Mouse (Mus musculus): ENCODE data around the gene Amhr2. TPM values are rescaled to one million over a fixed set of nuclear protein-coding genes. Genes with fewer than 3 reads are reported as not detected.

Gene Amhr2
- polyA plus RNA-seq, 1 experiment: not detected

DNA sequence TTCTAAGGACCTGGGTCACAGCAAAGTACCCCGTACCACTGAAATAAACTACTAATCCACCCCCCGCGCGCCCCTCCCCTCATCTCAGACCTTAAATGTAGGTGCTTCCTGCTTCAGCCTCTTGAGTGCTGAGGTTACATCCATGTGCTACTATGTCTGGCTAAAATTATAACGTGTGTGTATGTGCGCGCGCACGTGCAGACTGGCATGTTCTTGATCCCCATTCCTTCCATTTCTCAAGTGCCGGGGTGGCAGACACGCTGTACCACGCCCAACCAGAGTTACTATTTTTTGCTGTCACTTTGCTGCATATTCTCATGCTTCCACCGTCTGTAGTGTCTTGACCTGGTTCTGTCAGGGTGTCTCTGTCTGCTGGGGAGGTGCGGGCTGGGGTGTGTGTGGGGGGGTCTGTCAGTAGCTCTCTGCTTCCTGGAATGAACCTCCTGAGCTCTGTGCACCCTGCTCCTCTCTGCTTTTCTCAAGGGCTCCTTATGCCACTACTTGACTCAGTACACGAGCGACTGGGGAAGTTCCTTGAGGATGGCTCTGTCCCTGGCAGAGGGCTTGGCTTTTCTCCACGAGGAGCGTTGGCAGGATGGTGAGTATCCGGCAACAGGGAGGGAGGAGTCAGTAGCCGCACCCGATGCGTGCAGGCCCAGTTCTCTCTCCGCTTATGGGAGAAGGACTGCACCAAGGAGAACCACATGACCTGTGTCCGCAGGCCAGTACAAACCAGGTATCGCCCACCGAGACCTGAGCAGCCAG lies 6.7 kb downstream of the Amhr2 start:
- Histone ChIP-seq H3K4me1 (ENCODE audit: control insufficient read depth, insufficient read depth, low read length) (peaks cover 4% of the 10 kb centered on the region; the same call in 1 of the 2 replicates), H3K4me3 (ENCODE audit: insufficient read depth, low read length) (no peak overlapping the region), H3K27ac (ENCODE audit: insufficient read depth, low read depth, low read length) (no peak overlapping the region)
- no peak for TF ChIP-seq CTCF (IDR thresholded peaks at IDR 0.05; ENCODE audit: low read depth, low read length)
- TF ChIP-seq POLR2A (IDR thresholded peaks at IDR 0.05; ENCODE audit: borderline replicate concordance, low read depth, low read length): no peak

DNA sequence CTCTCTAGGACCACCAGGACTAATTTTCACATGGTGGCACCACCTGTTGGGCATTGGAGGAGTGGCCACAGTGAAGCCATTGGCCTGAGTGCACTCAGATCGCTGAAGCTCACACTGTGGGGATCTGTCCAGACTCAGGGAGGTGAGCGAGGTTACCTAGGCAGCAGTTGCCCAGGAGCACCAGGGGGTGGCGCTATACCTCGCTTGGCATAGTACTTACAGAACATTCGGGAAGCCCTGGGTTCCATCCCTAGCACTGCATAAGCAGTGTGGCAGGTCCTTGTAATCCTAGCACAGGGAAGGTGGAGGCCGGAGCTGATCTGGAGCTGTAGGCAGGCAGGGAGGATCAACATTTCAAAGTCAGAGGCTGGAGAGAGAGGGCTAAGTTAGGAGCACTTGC lies 10.8 kb downstream of the Amhr2 start:
- H3K4me1 ChIP-seq (ENCODE audit: control insufficient read depth, insufficient read depth, low read length): peaks cover 15% of the 10 kb centered on the region
- no peak overlapping the region for H3K4me3 ChIP-seq (ENCODE audit: insufficient read depth, low read length)
- TF ChIP-seq POLR2A (IDR thresholded peaks at IDR 0.05; ENCODE audit: borderline replicate concordance, low read depth, low read length) (no peak), CTCF (IDR thresholded peaks at IDR 0.05; ENCODE audit: low read depth, low read length) (peak; percentile 76)
- no peak overlapping the region for H3K27ac ChIP-seq (ENCODE audit: insufficient read depth, low read depth, low read length)

DNA sequence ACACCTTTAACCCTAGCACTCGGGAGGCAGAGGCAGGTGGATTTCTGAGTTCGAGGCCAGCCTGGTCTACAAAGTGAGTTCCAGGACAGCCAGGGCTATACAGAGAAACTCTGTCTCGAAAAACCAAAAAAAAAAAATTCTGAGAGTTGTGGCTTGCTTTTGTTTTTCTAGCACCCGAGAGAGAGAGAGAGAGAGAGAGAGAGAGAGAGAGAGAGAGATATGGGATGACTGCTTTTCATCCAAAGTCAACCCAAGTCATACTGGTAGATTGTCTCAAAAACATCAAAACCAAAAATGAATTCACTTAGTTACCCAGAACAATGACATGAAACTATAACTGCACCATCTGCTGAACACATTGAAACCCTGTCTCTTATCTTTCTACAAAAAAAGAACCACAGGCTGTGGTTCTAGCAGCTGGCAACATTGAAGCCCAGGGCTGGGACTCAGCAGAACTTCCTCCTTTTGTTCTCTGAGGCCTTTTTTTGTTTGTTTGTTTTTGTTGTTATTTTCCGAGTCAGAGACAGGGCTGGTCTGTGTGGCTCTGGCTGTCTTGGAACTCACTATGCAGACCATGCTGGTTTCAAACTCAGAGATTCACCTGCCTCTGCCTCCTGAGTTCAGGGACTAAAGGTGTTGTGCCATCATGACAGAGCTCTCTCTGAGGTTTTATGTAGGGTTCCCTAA lies 13.0 kb downstream of the Amhr2 start:
- H3K4me3 ChIP-seq (ENCODE audit: insufficient read depth, low read length): peak overlapping the region; percentile 78; the same call in 1 of the 2 replicates
- H3K27ac ChIP-seq (ENCODE audit: insufficient read depth, low read depth, low read length): peak overlapping the region; percentile 51
- no peak for TF ChIP-seq CTCF (IDR thresholded peaks at IDR 0.05; ENCODE audit: low read depth, low read length)
- TF ChIP-seq POLR2A (IDR thresholded peaks at IDR 0.05; ENCODE audit: borderline replicate concordance, low read depth, low read length): no peak

DNA sequence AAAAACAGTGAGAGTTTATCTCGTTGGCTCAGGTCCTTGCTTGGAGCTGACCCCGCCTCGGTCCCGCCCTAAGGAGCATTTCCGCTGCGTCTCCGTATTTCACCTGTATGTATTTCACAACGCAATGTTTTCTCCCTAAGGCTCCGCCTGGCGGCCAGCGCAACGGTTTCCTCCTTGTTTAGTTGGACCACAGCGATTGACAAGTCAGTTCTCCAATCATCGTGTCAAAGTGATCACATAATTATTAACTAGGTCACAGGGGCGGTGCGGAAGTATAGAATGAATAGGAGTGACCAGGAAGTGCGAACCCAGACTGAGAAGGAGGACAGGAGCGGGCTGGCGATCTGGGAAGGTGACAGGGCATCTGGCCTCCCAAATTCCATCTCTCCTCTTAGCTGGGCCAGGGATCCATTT lies 13.7 kb downstream of the Amhr2 start, which contains the start of gene Prr13:
Gene Prr13, plus strand, starts transcription at position 125 of the 414 bp plus-strand sequence.
- H3K4me3 ChIP-seq (ENCODE audit: insufficient read depth, low read length): peak within 1 kb of the TSS; percentile 78
- peaks cover 25% of the 10 kb centered on the region for H3K4me1 ChIP-seq (ENCODE audit: control insufficient read depth, insufficient read depth, low read length)
- TF ChIP-seq POLR2A (IDR thresholded peaks at IDR 0.05; ENCODE audit: borderline replicate concordance, low read depth, low read length) (no peak), CTCF (IDR thresholded peaks at IDR 0.05; ENCODE audit: low read depth, low read length) (peak; percentile 22; the same call in 1 of the 2 replicates)
- peak within 1 kb of the TSS; percentile 53 for H3K27ac ChIP-seq (ENCODE audit: insufficient read depth, low read depth, low read length)

More for the DNA sequence above, 13.0 kb downstream of the Amhr2 start:
- peaks cover 25% of the 10 kb centered on the region for H3K4me1 ChIP-seq (ENCODE audit: control insufficient read depth, insufficient read depth, low read length)

DNA sequence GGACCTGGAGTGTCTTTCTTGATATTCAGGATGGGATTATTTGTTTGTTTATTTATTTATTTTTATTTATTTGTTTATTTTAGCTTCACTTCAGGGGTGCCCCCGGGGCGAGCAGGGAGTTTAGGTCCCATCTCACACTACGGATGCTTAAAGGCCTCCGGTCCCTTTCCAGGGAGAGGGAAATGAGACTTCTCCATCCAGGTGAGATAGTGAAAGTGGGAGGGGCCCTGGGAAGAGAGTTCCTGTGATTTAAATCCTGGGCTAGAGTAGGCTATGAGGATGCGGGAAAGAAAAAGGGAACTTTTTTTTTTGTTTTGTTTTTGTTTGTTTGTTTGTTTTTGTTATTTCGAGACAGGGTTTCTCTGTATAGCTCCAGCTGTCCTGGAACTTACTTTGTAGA lies 14.2 kb downstream of the Amhr2 start:
- peak overlapping the region; percentile 78 for H3K4me3 ChIP-seq (ENCODE audit: insufficient read depth, low read length)
- peaks cover 25% of the 10 kb centered on the region for H3K4me1 ChIP-seq (ENCODE audit: control insufficient read depth, insufficient read depth, low read length)
- H3K27ac ChIP-seq (ENCODE audit: insufficient read depth, low read depth, low read length): peak overlapping the region; percentile 53
- no peak for TF ChIP-seq CTCF (IDR thresholded peaks at IDR 0.05; ENCODE audit: low read depth, low read length)
- TF ChIP-seq POLR2A (IDR thresholded peaks at IDR 0.05; ENCODE audit: borderline replicate concordance, low read depth, low read length): no peak

DNA sequence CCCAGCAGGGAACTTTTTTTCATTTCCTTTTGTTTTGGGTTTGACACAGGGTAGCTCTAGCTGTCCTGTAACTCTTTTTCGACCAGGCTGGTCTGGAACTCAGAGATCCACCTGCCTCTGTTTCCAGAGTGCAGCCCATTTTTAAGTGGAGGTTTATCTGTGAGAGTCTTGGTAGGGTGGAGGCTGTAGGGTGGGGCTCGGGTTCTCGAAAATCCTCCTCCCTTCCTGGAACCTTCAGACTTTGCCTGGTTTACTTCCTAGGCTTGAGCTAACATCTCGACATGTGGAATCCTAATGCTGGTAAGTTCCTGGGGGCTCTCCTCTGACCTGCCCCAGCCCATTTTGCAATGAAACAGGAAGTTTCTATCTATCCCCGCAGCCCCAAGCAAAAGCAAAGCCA lies 14.7 kb downstream of the Amhr2 start:
- TF ChIP-seq POLR2A (IDR thresholded peaks at IDR 0.05; ENCODE audit: borderline replicate concordance, low read depth, low read length): no peak
- TF ChIP-seq CTCF (IDR thresholded peaks at IDR 0.05; ENCODE audit: low read depth, low read length): no peak
- Histone ChIP-seq H3K4me1 (ENCODE audit: control insufficient read depth, insufficient read depth, low read length) (peaks cover 25% of the 10 kb centered on the region), H3K4me3 (ENCODE audit: insufficient read depth, low read length) (peak overlapping the region; percentile 78), H3K27ac (ENCODE audit: insufficient read depth, low read depth, low read length) (peak overlapping the region; percentile 41)

DNA sequence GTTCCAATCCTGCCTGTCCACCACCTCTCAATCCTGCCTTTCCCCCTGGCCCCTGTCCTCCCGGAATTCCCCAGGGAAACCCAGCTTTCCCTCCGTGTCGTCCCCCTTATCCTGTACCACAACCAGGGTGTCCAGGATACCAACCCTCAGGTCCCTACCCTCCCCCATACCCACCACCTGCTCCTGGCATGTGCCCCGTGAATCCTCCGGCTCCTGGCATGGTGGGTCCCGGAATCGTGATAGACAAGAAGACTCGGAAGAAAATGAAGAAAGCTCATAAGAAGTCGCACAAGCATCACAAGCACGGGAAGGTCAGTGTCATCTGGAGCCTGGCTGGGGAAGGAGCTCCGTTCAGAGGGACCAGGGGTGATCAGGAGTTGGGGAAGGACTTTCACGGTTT lies 15.2 kb downstream of the Amhr2 start:
- peak overlapping the region; percentile 78 for H3K4me3 ChIP-seq (ENCODE audit: insufficient read depth, low read length)
- TF ChIP-seq CTCF (IDR thresholded peaks at IDR 0.05; ENCODE audit: low read depth, low read length): no peak
- TF ChIP-seq POLR2A (IDR thresholded peaks at IDR 0.05; ENCODE audit: borderline replicate concordance, low read depth, low read length): no peak
- 0 out of 2 replicates have a peak overlapping the region, but pooled peaks have one; percentile 41 for H3K27ac ChIP-seq (ENCODE audit: insufficient read depth, low read depth, low read length)
- peaks cover 25% of the 10 kb centered on the region for H3K4me1 ChIP-seq (ENCODE audit: control insufficient read depth, insufficient read depth, low read length)

DNA sequence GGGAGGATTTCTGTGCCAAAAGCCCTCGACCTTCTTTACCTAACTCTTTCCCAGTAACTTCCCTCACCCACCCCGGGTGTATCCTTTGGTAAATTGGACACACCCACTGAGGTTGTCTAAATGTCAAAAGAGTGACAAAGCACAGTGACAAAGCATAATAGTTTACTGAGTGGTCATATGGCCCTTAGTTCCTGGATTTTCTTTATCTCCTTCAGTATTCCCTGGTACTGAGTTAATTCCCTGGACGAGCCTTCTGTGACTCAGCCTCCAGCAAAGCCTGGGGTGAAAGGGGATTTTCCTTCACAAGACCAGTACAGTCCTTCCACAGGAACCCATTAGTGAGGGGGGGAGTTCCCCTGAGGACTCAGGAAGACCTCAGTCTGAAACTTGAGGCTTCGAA lies 15.8 kb downstream of the Amhr2 start:
- TF ChIP-seq CTCF (IDR thresholded peaks at IDR 0.05; ENCODE audit: low read depth, low read length): no peak
- TF ChIP-seq POLR2A (IDR thresholded peaks at IDR 0.05; ENCODE audit: borderline replicate concordance, low read depth, low read length): no peak
- Histone ChIP-seq H3K27ac (ENCODE audit: insufficient read depth, low read depth, low read length) (no peak overlapping the region), H3K4me3 (ENCODE audit: insufficient read depth, low read length) (peak overlapping the region; percentile 78; the same call in 1 of the 2 replicates), H3K4me1 (ENCODE audit: control insufficient read depth, insufficient read depth, low read length) (peaks cover 25% of the 10 kb centered on the region)

DNA sequence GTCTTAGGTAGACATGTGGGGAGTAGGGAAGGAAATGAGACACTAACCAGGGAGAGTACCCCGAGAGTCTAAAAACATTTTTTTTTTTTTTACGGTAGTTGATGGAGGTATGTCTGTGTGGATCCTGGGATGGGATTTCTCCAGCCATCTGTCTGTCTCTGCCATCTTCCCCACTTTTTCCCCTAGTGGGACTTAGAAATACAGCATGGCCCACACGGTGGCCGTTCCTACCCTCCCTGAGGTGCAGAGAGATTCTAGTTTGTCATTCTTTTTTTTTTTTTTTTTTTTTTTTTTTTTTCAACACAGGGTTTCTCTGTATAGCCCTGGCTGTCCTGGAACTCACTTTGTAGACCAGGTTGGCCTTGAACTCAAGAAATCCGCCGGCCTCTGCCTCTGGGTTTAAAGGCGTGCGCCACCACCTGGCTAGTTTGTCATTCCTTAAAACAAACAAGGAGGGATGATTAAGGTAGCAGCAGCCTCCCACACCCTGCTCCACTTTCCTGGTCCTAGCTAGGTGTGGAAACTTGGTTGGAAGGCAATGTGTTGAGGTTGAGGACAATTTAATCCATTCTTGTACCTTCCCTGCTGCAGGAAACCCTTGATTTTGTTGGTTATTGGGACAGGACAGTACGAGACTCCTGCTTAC lies 16.4 kb downstream of the Amhr2 start:
- Histone ChIP-seq H3K4me1 (ENCODE audit: control insufficient read depth, insufficient read depth, low read length) (peaks cover 25% of the 10 kb centered on the region), H3K27ac (ENCODE audit: insufficient read depth, low read depth, low read length) (no peak overlapping the region), H3K4me3 (ENCODE audit: insufficient read depth, low read length) (0 out of 2 replicates have a peak overlapping the region, but pooled peaks have one; percentile 2)
- TF ChIP-seq CTCF (IDR thresholded peaks at IDR 0.05; ENCODE audit: low read depth, low read length) (no peak), POLR2A (IDR thresholded peaks at IDR 0.05; ENCODE audit: borderline replicate concordance, low read depth, low read length) (no peak)
